Mouse (Mus musculus) brain, embryonic 14.5 days (tissue): ENCODE results near the gene Itgb3. TPM values are rescaled to one million over a fixed set of nuclear protein-coding genes. Genes with fewer than 3 reads are reported as not detected.

Experiments used
- DNase-seq: peaks from one replicate; pipeline ENCODE4 v3.0.0-alpha.2; 2011; ENCODE audit warnings: low read depth
- CTCF ChIP-seq: fragments of 200-500 bp; IDR thresholded peaks from 2 replicates; pipeline ENCODE4 v1.5.1; 2012; ENCODE audit warnings: inconsistent platforms, mild to moderate bottlenecking, moderate library complexity, borderline replicate concordance; ENCODE audit not compliant: insufficient read depth, insufficient read length; ENCODE audit errors: extremely low read depth
- POLR2A ChIP-seq: fragments of 200-500 bp; IDR thresholded peaks from 2 replicates; pipeline ENCODE4 v1.6.1; 2012; ENCODE audit warnings: mild to moderate bottlenecking, inconsistent platforms, borderline replicate concordance; ENCODE audit not compliant: poor library complexity, insufficient read depth, insufficient read length, severe bottlenecking; ENCODE audit errors: extremely low read depth
- polyA plus RNA-seq: library from polyadenylated mRNA; depleted of rRNA; stranded (reverse); fragments of >200 nt; gene quantifications from 2 replicates; pipeline ENCODE4 v1.2.3, GENCODE M21; 2012

Gene Itgb3
- polyA plus RNA-seq, 1 experiment: 1.9 TPM

GRCm38 (mm10) chr11:104646173-104646572 is 38.4 kb downstream of the Itgb3 start:
- DNase-seq: no peak
- TF ChIP-seq CTCF (no peak), POLR2A (no peak)

GRCm38 (mm10) chr11:104646611-104647010 is 38.8 kb downstream of the Itgb3 start:
- TF ChIP-seq POLR2A (no peak), CTCF (no peak)
- no peak for DNase-seq

GRCm38 (mm10) chr11:104647188-104647867 is 39.5 kb downstream of the Itgb3 start:
- no peak for DNase-seq
- TF ChIP-seq CTCF (no peak), POLR2A (no peak)

- DNase-seq: no peak
- TF ChIP-seq CTCF (peak; percentile 61; the same call in 1 of the 2 replicates), POLR2A (no peak)
Measured at GRCm38 (mm10) chr11:104648571-104648970, 40.8 kb downstream of the Itgb3 start.

GRCm38 (mm10) chr11:104660599-104660998 is 52.8 kb downstream of the Itgb3 start:
- no peak for TF ChIP-seq POLR2A
- TF ChIP-seq CTCF: 0 out of 2 replicates have a peak, but pooled peaks have one; percentile 1
- DNase-seq: no peak

- DNase-seq: no peak
- TF ChIP-seq CTCF (no peak), POLR2A (no peak)
Measured at GRCm38 (mm10) chr11:104661106-104661505, 53.3 kb downstream of the Itgb3 start.

GRCm38 (mm10) chr11:104661531-104662205 is 53.9 kb downstream of the Itgb3 start:
- no peak for DNase-seq
- TF ChIP-seq POLR2A (no peak), CTCF (no peak; the same call in 1 of the 2 replicates)

- TF ChIP-seq POLR2A (no peak), CTCF (no peak)
- no peak for DNase-seq
Measured at GRCm38 (mm10) chr11:104662573-104662972, 54.8 kb downstream of the Itgb3 start.

GRCm38 (mm10) chr11:104663241-104663877 is 55.6 kb downstream of the Itgb3 start:
- TF ChIP-seq POLR2A: no peak
- TF ChIP-seq CTCF: no peak
- no peak for DNase-seq

- TF ChIP-seq POLR2A (no peak), CTCF (no peak)
- no peak for DNase-seq
Measured at GRCm38 (mm10) chr11:104663878-104664261, 56.1 kb downstream of the Itgb3 start.

- no peak for DNase-seq
- TF ChIP-seq POLR2A (no peak), CTCF (no peak)
Measured at GRCm38 (mm10) chr11:104664441-104664840, 56.6 kb downstream of the Itgb3 start.
